Mouse (Mus musculus) heart, adult 2 months (tissue): ENCODE data around the gene Nckap5. TPM values are rescaled to one million over a fixed set of nuclear protein-coding genes. Genes with fewer than 3 reads are reported as not detected.

Source experiments
- DNase-seq, 2 experiments: peaks; one replicate each; pipeline ENCODE4 v3.0.0; 2021
- H3K27ac ChIP-seq: fragments of 200-600 bp; 2 replicates; pipeline ENCODE4 v1.8.1; 2022
- H3K27me3 ChIP-seq: fragments of 200-500 bp; 2 replicates; pipeline ENCODE4 v1.6.1; 2012; ENCODE audit warnings: mild to moderate bottlenecking, low read length, inconsistent platforms, mixed read lengths; ENCODE audit not compliant: control insufficient read depth, insufficient read depth
- H3K36me3 ChIP-seq: fragments of 200-500 bp; 2 replicates; pipeline ENCODE4 v1.6.1; 2012; ENCODE audit warnings: low read length, inconsistent platforms; ENCODE audit not compliant: control insufficient read depth, insufficient read depth
- H3K4me1 ChIP-seq: fragments of 200-500 bp; 2 replicates; pipeline ENCODE4 v1.6.1; 2011; ENCODE audit warnings: low read length; ENCODE audit not compliant: control insufficient read depth, insufficient read depth
- H3K4me3 ChIP-seq: fragments of 200-600 bp; 2 replicates; pipeline ENCODE4 v1.8.1; 2022
- H3K79me2 ChIP-seq: fragments of 200-500 bp; replicated peaks from 2 replicates; pipeline ENCODE4 v1.6.1; 2012; ENCODE audit warnings: mild to moderate bottlenecking, inconsistent platforms, low read length, moderate library complexity, mixed read lengths; ENCODE audit not compliant: control insufficient read depth, insufficient read depth
- H3K9ac ChIP-seq: fragments of 200-500 bp; 2 replicates; pipeline ENCODE4 v1.6.1; 2012; ENCODE audit warnings: low read depth, mild to moderate bottlenecking, control low read depth, inconsistent platforms, low read length, mixed read lengths
- CTCF ChIP-seq: fragments of 200-600 bp; IDR thresholded peaks from 2 replicates; pipeline ENCODE4 v1.8.1; 2022; ENCODE audit warnings: antibody characterized with exemption, mild to moderate bottlenecking, moderate library complexity
- EP300 ChIP-seq: fragments of 200-500 bp; IDR thresholded peaks from 2 replicates; pipeline ENCODE4 v1.6.1; 2011; ENCODE audit warnings: low read depth, low read length, control low read depth; ENCODE audit not compliant: insufficient read depth
- POLR2A ChIP-seq: fragments of 200-500 bp; IDR thresholded peaks from 2 replicates; pipeline ENCODE4 v1.6.1; 2011; ENCODE audit warnings: mild to moderate bottlenecking, low read depth, low read length, control low read depth; ENCODE audit not compliant: insufficient read depth
- WGBS: fragments of 180-500 bp; shearing (Covaris S2); methylation state at CpG from one replicate; pipeline ENCODE4 v1.1.7; 2018; 5-methylcytosine and 5-hydroxymethylcytosine counted together
- intact Hi-C: fragments of 180-260 bp; cut with DNase I; formaldehyde crosslinking; loops from one replicate; pipeline ENCODE4 v1.15.1; 2025
- polyA plus RNA-seq: library from polyadenylated mRNA; depleted of rRNA; stranded (reverse); fragments of >200 nt; gene quantifications from 2 replicates; pipeline ENCODE4 v1.2.3, GENCODE M21; 2012
- total RNA-seq, 2 experiments: library from RNA; stranded (reverse); gene quantifications; 2 replicates each; pipeline ENCODE4 v1.2.3; 2021

The Nckap5 gene
- total and polyA plus RNA-seq, 3 experiments = 2.8 to 9.6 (median 6.0) TPM

- 39% methylated on average over 4 of the region's 4 CpGs for WGBS
These were observed 597.4 kb downstream of the Nckap5 start for GRCm38 (mm10) chr1:126233196-126233595.

DNA sequence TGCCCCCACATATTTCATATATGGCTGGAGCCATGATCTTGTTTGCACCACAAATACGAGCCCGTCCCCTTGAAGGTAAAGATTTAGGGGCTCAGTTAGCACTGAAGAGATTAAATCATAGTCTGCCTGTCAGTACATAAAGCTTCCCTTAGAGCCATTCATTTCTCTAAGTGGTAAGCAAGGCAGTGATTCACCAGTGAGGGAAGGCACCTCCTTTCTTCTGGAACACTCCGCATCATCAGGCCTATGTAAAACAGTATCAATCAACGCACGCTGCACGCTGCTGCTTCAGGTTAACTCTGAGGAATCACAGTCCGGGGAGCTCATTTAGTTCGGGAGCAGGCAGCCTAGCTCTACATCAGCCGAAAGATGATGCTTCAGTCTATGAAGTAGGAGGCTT lies 599.4 kb downstream of the Nckap5 start:
- H3K4me3 ChIP-seq = no peak overlapping the region
- intact Hi-C loops = no loop called here
- TF ChIP-seq CTCF (no peak), POLR2A (no peak), EP300 (no peak)
- WGBS = 80% methylated on average over 9 of the region's 9 CpGs
- no peaks in the 10 kb centered on the region for H3K36me3 ChIP-seq
- no peak overlapping the region for H3K9ac ChIP-seq
- H3K27me3 ChIP-seq = no peaks in the 10 kb centered on the region
- 0 out of 2 replicates have a peak, but pooled peaks cover 2% of the 10 kb centered on the region for H3K4me1 ChIP-seq
- H3K27ac ChIP-seq = no peak overlapping the region
- H3K79me2 ChIP-seq = no peaks in the 10 kb centered on the region
- no peak for DNase-seq

More at GRCm38 (mm10) chr1:126233196-126233595, 597.4 kb downstream of the Nckap5 start:
- Histone ChIP-seq H3K27ac (peak overlapping the region; percentile 47), H3K36me3 (no peaks in the 10 kb centered on the region), H3K9ac (no peak overlapping the region), H3K4me3 (no peak overlapping the region), H3K4me1 (0 out of 2 replicates have a peak, but pooled peaks cover 2% of the 10 kb centered on the region), H3K27me3 (no peaks in the 10 kb centered on the region), H3K79me2 (no peaks in the 10 kb centered on the region)
- no peak for TF ChIP-seq EP300
- TF ChIP-seq POLR2A = no peak
- TF ChIP-seq CTCF = no peak
- peak in 1 of 2 experiments; percentile 15 for DNase-seq
- intact Hi-C loops = no loop called here

GRCm38 (mm10) chr1:126210212-126210611 lies 620.4 kb downstream of the Nckap5 start:
- no peak for DNase-seq
- Histone ChIP-seq H3K36me3 (no peaks in the 10 kb centered on the region), H3K27me3 (no peaks in the 10 kb centered on the region), H3K27ac (no peak overlapping the region), H3K79me2 (no peaks in the 10 kb centered on the region), H3K4me1 (no peaks in the 10 kb centered on the region; the same call in 1 of the 2 replicates), H3K9ac (no peak overlapping the region), H3K4me3 (no peak overlapping the region)
- intact Hi-C loops = no loop called here
- 62% methylated on average over 6 of the region's 6 CpGs for WGBS
- no peak for TF ChIP-seq CTCF
- no peak for TF ChIP-seq POLR2A
- TF ChIP-seq EP300 = no peak

GRCm38 (mm10) chr1:126209743-126210142 lies 620.9 kb downstream of the Nckap5 start:
- no peak for TF ChIP-seq POLR2A
- TF ChIP-seq CTCF = no peak
- TF ChIP-seq EP300 = no peak
- Histone ChIP-seq H3K9ac (no peak overlapping the region), H3K27me3 (no peaks in the 10 kb centered on the region), H3K79me2 (no peaks in the 10 kb centered on the region), H3K4me1 (no peaks in the 10 kb centered on the region; the same call in 1 of the 2 replicates), H3K4me3 (no peak overlapping the region), H3K27ac (no peak overlapping the region), H3K36me3 (no peaks in the 10 kb centered on the region)
- no peak for DNase-seq
- WGBS = 80% methylated on average over 5 of the region's 5 CpGs
- intact Hi-C loops = no loop called here

DNA sequence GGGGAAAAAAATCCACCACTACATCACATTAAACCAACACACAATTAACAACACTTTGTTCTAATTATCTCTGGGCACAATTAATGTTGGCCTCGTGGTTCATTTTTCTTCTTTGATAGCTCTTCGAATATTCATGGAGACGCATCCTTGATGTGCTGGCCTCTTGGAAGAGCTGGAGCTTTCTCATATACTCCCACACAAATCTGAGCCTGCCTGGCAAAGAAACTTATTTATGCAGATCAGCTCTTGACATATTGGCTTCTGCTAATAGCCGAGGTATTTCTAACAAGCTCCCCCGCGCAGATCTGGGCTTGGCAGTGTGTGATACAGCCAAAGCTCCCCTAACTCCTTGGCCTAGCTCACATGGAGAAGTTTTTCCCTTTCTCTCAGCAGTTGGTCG lies 621.5 kb downstream of the Nckap5 start:
- no peak for DNase-seq
- intact Hi-C loops = no loop called here
- Histone ChIP-seq H3K27me3 (no peaks in the 10 kb centered on the region), H3K27ac (no peak overlapping the region), H3K4me3 (no peak overlapping the region), H3K4me1 (no peaks in the 10 kb centered on the region; the same call in 1 of the 2 replicates), H3K9ac (no peak overlapping the region), H3K79me2 (no peaks in the 10 kb centered on the region), H3K36me3 (no peaks in the 10 kb centered on the region)
- 84% methylated on average over 7 of the region's 7 CpGs for WGBS
- TF ChIP-seq EP300 (no peak), POLR2A (no peak), CTCF (no peak)

DNA sequence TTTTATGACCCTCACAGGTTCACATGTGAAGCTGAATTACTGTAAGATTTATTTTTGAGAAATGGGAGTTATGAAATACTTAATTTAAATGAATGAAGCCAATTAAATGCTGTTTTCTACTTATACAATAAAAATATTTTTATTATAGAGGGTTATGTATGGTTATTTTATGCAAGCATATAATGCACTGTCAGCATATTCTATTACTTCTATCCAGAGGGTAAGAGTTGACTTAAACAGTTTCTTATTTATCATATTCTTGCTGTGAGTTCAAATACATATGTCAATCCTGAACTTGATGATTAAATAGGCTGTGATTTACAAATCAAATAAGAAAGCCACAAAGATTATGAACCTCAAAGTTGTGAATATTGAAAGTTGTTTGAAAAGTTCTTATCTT lies 633.7 kb downstream of the Nckap5 start:
- H3K27me3 ChIP-seq = no peaks in the 10 kb centered on the region
- no peaks in the 10 kb centered on the region for H3K36me3 ChIP-seq
- intact Hi-C loops = no loop called here
- no peaks in the 10 kb centered on the region for H3K4me1 ChIP-seq
- no peaks in the 10 kb centered on the region for H3K79me2 ChIP-seq
- H3K4me3 ChIP-seq = no peak overlapping the region
- no peak for DNase-seq
- no peak overlapping the region for H3K27ac ChIP-seq
- H3K9ac ChIP-seq = no peak overlapping the region
- TF ChIP-seq EP300 (no peak), CTCF (no peak), POLR2A (no peak)
